Mouse (Mus musculus) hindbrain, embryonic 10.5 days (tissue): Measurements from ENCODE around the gene Gsto1. TPM values are rescaled to one million over a fixed set of nuclear protein-coding genes. Genes with fewer than 3 reads are reported as not detected.
"Not testable (repeated sequence)": the region's sequence is repeated elsewhere in the genome, so short reads cannot be mapped to it uniquely, and the experiment has no call there.

Experiments used
- DNase-seq: peaks from one replicate; pipeline ENCODE4 v3.0.0-alpha.2; 2017; ENCODE audit warnings: low spot score
- H3K27ac ChIP-seq: fragments of 300-500 bp; sonication (generic); 2 replicates; pipeline ENCODE4 v1.5.1; 2016; ENCODE audit warnings: mild to moderate bottlenecking, moderate library complexity
- H3K27me3 ChIP-seq: fragments of 300-500 bp; sonication (generic); 2 replicates; pipeline ENCODE4 v1.6.1; 2016; ENCODE audit warnings: mild to moderate bottlenecking; ENCODE audit not compliant: poor library complexity, insufficient read depth, severe bottlenecking
- H3K36me3 ChIP-seq: fragments of 300-500 bp; sonication (generic); 2 replicates; pipeline ENCODE4 v1.6.1; 2016; ENCODE audit warnings: mild to moderate bottlenecking, moderate library complexity
- H3K4me1 ChIP-seq: fragments of 300-500 bp; sonication (generic); replicated peaks from 2 replicates; pipeline ENCODE4 v1.6.1; 2016; ENCODE audit warnings: mild to moderate bottlenecking
- H3K4me3 ChIP-seq: fragments of 300-500 bp; sonication (generic); 2 replicates; pipeline ENCODE4 v1.5.1; 2016; ENCODE audit warnings: mild to moderate bottlenecking, moderate library complexity
- H3K9me3 ChIP-seq: fragments of 300-500 bp; sonication (generic); 2 replicates; pipeline ENCODE4 v1.6.1; 2016; ENCODE audit warnings: mild to moderate bottlenecking, moderate library complexity
- whole genome bisulfite sequencing: fragments of 180-500 bp; shearing (Covaris S2); methylation state at CpG from one replicate; pipeline ENCODE4 v1.1.7; 2016; 5-methylcytosine and 5-hydroxymethylcytosine counted together
- polyA plus RNA-seq: library from polyadenylated mRNA; unstranded; fragments of >200 nt; fragmentation: Nextera tagmentation; extraction: Ambion mirVana; gene quantifications from 2 replicates; pipeline ENCODE4 v1.2.1, GENCODE M21; 2016

Gene Gsto1
- polyA plus RNA-seq, 1 experiment from 2014 or later = 115 TPM

- no peak overlapping the region for H3K27ac ChIP-seq
- peaks cover 11% of the 10 kb centered on the region for H3K4me1 ChIP-seq
- H3K4me3 ChIP-seq = no peak overlapping the region
- WGBS = 84% methylated on average over 7 of the region's 7 CpGs
- no peaks in the 10 kb centered on the region for H3K9me3 ChIP-seq
- no peaks in the 10 kb centered on the region for H3K36me3 ChIP-seq
- DNase-seq = no peak
- peaks cover 24% of the 10 kb centered on the region for H3K27me3 ChIP-seq
Observed at GRCm38 (mm10) chr19:47835776-47836175, 19.0 kb upstream of the Gsto1 start.

GRCm38 (mm10) chr19:47836701-47837526, 17.9 kb upstream of the Gsto1 start:
- Histone ChIP-seq H3K4me1 (peaks cover 11% of the 10 kb centered on the region), H3K9me3 (no peaks in the 10 kb centered on the region), H3K4me3 (peak overlapping the region; percentile 67), H3K27ac (peak overlapping the region; percentile 69), H3K36me3 (no peaks in the 10 kb centered on the region), H3K27me3 (peaks cover 24% of the 10 kb centered on the region)
- peak; percentile 87 for DNase-seq
- WGBS = 3% methylated on average over 49 of the region's 49 CpGs

- peak overlapping the region; percentile 67 for H3K4me3 ChIP-seq
- peaks cover 11% of the 10 kb centered on the region for H3K4me1 ChIP-seq
- no peaks in the 10 kb centered on the region for H3K9me3 ChIP-seq
- 1% methylated on average over 6 of the region's 6 CpGs for WGBS
- no peaks in the 10 kb centered on the region for H3K36me3 ChIP-seq
- peak overlapping the region; percentile 69 for H3K27ac ChIP-seq
- H3K27me3 ChIP-seq = peaks cover 24% of the 10 kb centered on the region
- no peak for DNase-seq
Observed at GRCm38 (mm10) chr19:47837527-47837901, 17.3 kb upstream of the Gsto1 start.

- DNase-seq, H3K4me3 ChIP-seq, H3K27ac ChIP-seq, H3K36me3 ChIP-seq, H3K9me3 ChIP-seq: not testable (repeated sequence)
- peaks cover 11% of the 10 kb centered on the region for H3K4me1 ChIP-seq
- peaks cover 16% of the 10 kb centered on the region for H3K27me3 ChIP-seq
- 86% methylated on average over 15 of the region's 15 CpGs for WGBS
Observed at GRCm38 (mm10) chr19:47841234-47841633, 13.5 kb upstream of the Gsto1 start.

- 82% methylated on average over 3 of the region's 3 CpGs for WGBS
- Histone ChIP-seq H3K36me3 (no peaks in the 10 kb centered on the region), H3K27me3 (peaks cover 18% of the 10 kb centered on the region; the same call in 1 of the 2 replicates), H3K9me3 (no peaks in the 10 kb centered on the region), H3K4me3 (no peak overlapping the region), H3K4me1 (peaks cover 14% of the 10 kb centered on the region; the same call in 1 of the 2 replicates), H3K27ac (no peak overlapping the region)
- no peak for DNase-seq
Observed at GRCm38 (mm10) chr19:47849735-47850134, 5.0 kb upstream of the Gsto1 start.

GRCm38 (mm10) chr19:47852131-47852530, 2.6 kb upstream of the Gsto1 start:
- not testable (repeated sequence) for H3K27ac ChIP-seq, H3K9me3 ChIP-seq, H3K4me3 ChIP-seq, H3K36me3 ChIP-seq, DNase-seq
- Histone ChIP-seq H3K27me3 (peaks cover 18% of the 10 kb centered on the region; the same call in 1 of the 2 replicates), H3K4me1 (peaks cover 28% of the 10 kb centered on the region)
- WGBS = 88% methylated on average over 3 of the region's 3 CpGs

GRCm38 (mm10) chr19:47853053-47853452, 1.7 kb upstream of the Gsto1 start:
- Histone ChIP-seq H3K9me3 (no peaks in the 10 kb centered on the region), H3K27me3 (peaks cover 18% of the 10 kb centered on the region; the same call in 1 of the 2 replicates), H3K4me1 (peaks cover 28% of the 10 kb centered on the region), H3K27ac (no peak overlapping the region), H3K4me3 (no peak overlapping the region), H3K36me3 (no peaks in the 10 kb centered on the region)
- no peak for DNase-seq
- 88% methylated on average over 3 of the region's 3 CpGs for WGBS

- H3K27ac ChIP-seq = peak overlapping the region; percentile 88
- peak overlapping the region; percentile 75 for H3K4me3 ChIP-seq
- WGBS = 28% methylated on average over 13 of the region's 13 CpGs
- peaks cover 8% of the 10 kb centered on the region; the same call in 1 of the 2 replicates for H3K36me3 ChIP-seq
- peaks cover 35% of the 10 kb centered on the region for H3K4me1 ChIP-seq
- no peaks in the 10 kb centered on the region for H3K9me3 ChIP-seq
- peaks cover 18% of the 10 kb centered on the region; the same call in 1 of the 2 replicates for H3K27me3 ChIP-seq
- DNase-seq = no peak
Observed at GRCm38 (mm10) chr19:47853951-47854795, 597 bp upstream of the Gsto1 start.

GRCm38 (mm10) chr19:47857957-47858942, 3.5 kb downstream of the Gsto1 start:
- H3K27ac ChIP-seq = no peak overlapping the region
- H3K4me3 ChIP-seq = no peak overlapping the region
- H3K4me1 ChIP-seq = peaks cover 29% of the 10 kb centered on the region
- WGBS = 82% methylated on average over 18 of the region's 18 CpGs
- DNase-seq = no peak
- peaks cover 15% of the 10 kb centered on the region for H3K36me3 ChIP-seq
- H3K9me3 ChIP-seq = no peaks in the 10 kb centered on the region
- peaks cover 14% of the 10 kb centered on the region; the same call in 1 of the 2 replicates for H3K27me3 ChIP-seq

- H3K36me3 ChIP-seq = peaks cover 20% of the 10 kb centered on the region
- H3K9me3 ChIP-seq = no peaks in the 10 kb centered on the region
- H3K4me3 ChIP-seq = no peak overlapping the region
- peaks cover 26% of the 10 kb centered on the region for H3K4me1 ChIP-seq
- no peak overlapping the region for H3K27ac ChIP-seq
- no peak for DNase-seq
- 94% methylated on average over 8 of the region's 8 CpGs for WGBS
- H3K27me3 ChIP-seq = peaks cover 5% of the 10 kb centered on the region; the same call in 1 of the 2 replicates
Observed at GRCm38 (mm10) chr19:47859180-47859579, 4.4 kb downstream of the Gsto1 start.

- Histone ChIP-seq H3K36me3 (peaks cover 22% of the 10 kb centered on the region), H3K4me3 (no peak overlapping the region), H3K27ac (no peak overlapping the region), H3K4me1 (peaks cover 19% of the 10 kb centered on the region; the same call in 1 of the 2 replicates), H3K27me3 (no peaks in the 10 kb centered on the region), H3K9me3 (no peaks in the 10 kb centered on the region)
- 93% methylated on average over 3 of the region's 3 CpGs for WGBS
- no peak for DNase-seq
Observed at GRCm38 (mm10) chr19:47862581-47862980, 7.8 kb downstream of the Gsto1 start.

- no peaks in the 10 kb centered on the region for H3K9me3 ChIP-seq
- H3K36me3 ChIP-seq = peaks cover 14% of the 10 kb centered on the region
- H3K27ac ChIP-seq = no peak overlapping the region
- WGBS = 94% methylated on average over 9 of the region's 9 CpGs
- H3K4me1 ChIP-seq = peaks cover 13% of the 10 kb centered on the region; the same call in 1 of the 2 replicates
- no peak overlapping the region for H3K4me3 ChIP-seq
- DNase-seq = no peak
- H3K27me3 ChIP-seq = no peaks in the 10 kb centered on the region
Observed at GRCm38 (mm10) chr19:47864051-47864450, 9.3 kb downstream of the Gsto1 start.
